Mouse (Mus musculus) spleen, adult 2 months (tissue): ENCODE measurements around the gene Gm20388.

Source experiments
- CTCF ChIP-seq: fragments of 200-500 bp; IDR thresholded peaks from 2 replicates; pipeline ENCODE4 v1.5.1; 2011; ENCODE audit warnings: mild to moderate bottlenecking, inconsistent platforms; ENCODE audit not compliant: insufficient read depth, insufficient read length, insufficient replicate concordance; ENCODE audit errors: extremely low read depth
- POLR2A ChIP-seq: fragments of 200-500 bp; IDR thresholded peaks from 2 replicates; pipeline ENCODE4 v1.6.1; 2011; ENCODE audit warnings: low read depth, low read length, inconsistent platforms

- TF ChIP-seq CTCF (no peak), POLR2A (no peak)
Measured at GRCm38 (mm10) chr8:121811502-121811901, 1900.9 kb downstream of the Gm20388 start.
